Mouse (Mus musculus): ENCODE measurements at regions not wholly inside any gene's neighbourhood (a gene's known extent, or its start where the extent isn't known, plus 50 kb on each side); places are given as distances from the start of the nearest gene placed in this dataset.

DNA sequence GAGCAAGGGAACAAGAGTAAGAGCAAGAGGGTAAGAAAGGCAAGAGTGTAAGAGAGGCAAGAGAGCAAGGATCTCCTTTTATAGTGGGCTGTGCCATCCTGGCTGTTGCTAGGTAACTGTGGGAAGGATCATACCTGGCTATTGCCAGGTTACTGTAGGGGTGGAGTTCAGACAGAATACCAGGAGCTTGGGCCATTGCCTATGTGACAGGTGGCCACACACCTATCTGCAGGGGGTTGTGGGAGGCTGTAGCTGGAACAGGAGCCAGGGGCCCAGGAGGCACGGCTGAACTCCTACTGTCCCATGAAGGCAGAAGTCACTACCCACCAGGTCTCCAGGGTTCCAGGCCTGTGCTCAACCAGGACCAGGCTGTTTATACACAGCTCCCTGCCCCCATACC, 1149.0 kb downstream of the 9330182O14Rik start:
- Histone ChIP-seq H3K4me1 (replicated peaks; ENCODE audit: control insufficient read depth, insufficient read depth, low read length) (no peaks in the 10 kb centered on the region), H3K36me3 (ENCODE audit: control insufficient read depth, insufficient read depth, low read length) (no peaks in the 10 kb centered on the region), H3K27me3 (ENCODE audit: control insufficient read depth, insufficient read depth, low read length) (no peaks in the 10 kb centered on the region), H3K4me3 (ENCODE audit: control insufficient read depth, insufficient read depth, low read length) (no peak overlapping the region), H3K27ac (ENCODE audit: control insufficient read depth, insufficient read depth, low read length) (no peak overlapping the region)
- TF ChIP-seq CTCF (IDR thresholded peaks at IDR 0.05; ENCODE audit: borderline replicate concordance, control insufficient read depth, extremely low read depth, insufficient read depth, low read length, poor library complexity) (no peak), POLR2A (IDR thresholded peaks at IDR 0.05; ENCODE audit: control insufficient read depth, extremely low read depth, insufficient read depth, low read length, poor library complexity) (no peak)
- DNase-seq: no peak
- 100% methylated on average over 1 of the region's 1 CpGs for WGBS

DNA sequence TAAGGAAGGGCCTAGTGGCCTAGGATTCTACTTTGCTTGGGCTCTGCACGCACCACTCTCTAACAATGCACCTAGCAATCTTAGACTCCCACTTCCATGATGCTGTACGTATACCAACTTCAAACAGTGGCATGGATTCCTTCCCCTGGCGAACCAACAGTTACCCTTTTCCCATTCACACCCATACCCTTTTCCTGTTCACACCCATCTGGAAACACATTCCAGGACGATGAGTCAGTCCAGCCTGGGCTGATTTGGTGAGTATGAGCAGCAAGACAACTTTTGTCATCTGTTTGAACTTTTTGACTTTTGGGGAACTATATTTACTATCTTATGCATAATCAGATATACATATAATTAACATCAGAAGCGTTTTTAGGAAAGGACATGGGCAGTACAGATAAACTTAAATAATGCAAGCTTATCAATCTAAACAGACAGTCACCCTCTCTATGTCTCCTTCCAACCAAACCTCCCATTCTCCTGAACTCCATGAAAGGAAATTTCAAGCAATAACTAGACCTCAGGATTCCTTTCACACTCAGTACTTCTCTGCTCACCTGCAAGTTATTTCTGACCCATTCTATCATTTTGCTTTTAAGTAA, 1152.7 kb downstream of the 9330182O14Rik start:
- no peaks in the 10 kb centered on the region for H3K4me1 ChIP-seq (replicated peaks; ENCODE audit: control insufficient read depth, insufficient read depth, low read length)
- no peaks in the 10 kb centered on the region for H3K27me3 ChIP-seq (ENCODE audit: control insufficient read depth, insufficient read depth, low read length)
- no peak for TF ChIP-seq CTCF (IDR thresholded peaks at IDR 0.05; ENCODE audit: borderline replicate concordance, control insufficient read depth, extremely low read depth, insufficient read depth, low read length, poor library complexity)
- no peak for TF ChIP-seq POLR2A (IDR thresholded peaks at IDR 0.05; ENCODE audit: control insufficient read depth, extremely low read depth, insufficient read depth, low read length, poor library complexity)
- WGBS: 84% methylated on average over 5 of the region's 5 CpGs
- no peak overlapping the region for H3K27ac ChIP-seq (ENCODE audit: control insufficient read depth, insufficient read depth, low read length)
- H3K4me3 ChIP-seq (ENCODE audit: control insufficient read depth, insufficient read depth, low read length): no peak overlapping the region
- no peaks in the 10 kb centered on the region for H3K36me3 ChIP-seq (ENCODE audit: control insufficient read depth, insufficient read depth, low read length)
- no peak for DNase-seq

DNA sequence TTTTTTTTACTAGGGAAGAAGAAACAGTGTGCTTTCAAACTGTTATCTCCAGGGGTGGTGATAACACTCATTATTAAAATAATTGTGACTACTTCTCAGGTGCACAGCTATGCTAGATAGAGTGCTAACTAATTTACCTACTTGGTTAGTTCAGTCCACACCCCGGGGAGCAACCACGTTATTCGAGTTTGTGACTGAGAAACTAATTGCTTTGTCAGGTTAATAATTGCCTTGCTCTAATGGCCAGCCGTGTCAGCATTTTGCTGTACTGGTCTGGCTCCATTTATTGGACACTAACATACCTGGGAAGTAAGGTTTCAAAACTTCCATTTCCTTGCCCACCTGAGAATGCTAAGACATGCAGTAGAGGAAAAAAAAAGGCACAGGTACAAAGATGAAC, 1163.3 kb downstream of the 9330182O14Rik start:
- no peak for TF ChIP-seq CTCF (IDR thresholded peaks at IDR 0.05; ENCODE audit: borderline replicate concordance, control insufficient read depth, extremely low read depth, insufficient read depth, low read length, poor library complexity)
- no peak for TF ChIP-seq POLR2A (IDR thresholded peaks at IDR 0.05; ENCODE audit: control insufficient read depth, extremely low read depth, insufficient read depth, low read length, poor library complexity)
- WGBS: 91% methylated on average over 4 of the region's 4 CpGs
- Histone ChIP-seq H3K27ac (ENCODE audit: control insufficient read depth, insufficient read depth, low read length) (no peak overlapping the region), H3K4me3 (ENCODE audit: control insufficient read depth, insufficient read depth, low read length) (no peak overlapping the region), H3K4me1 (replicated peaks; ENCODE audit: control insufficient read depth, insufficient read depth, low read length) (no peaks in the 10 kb centered on the region), H3K27me3 (ENCODE audit: control insufficient read depth, insufficient read depth, low read length) (no peaks in the 10 kb centered on the region), H3K36me3 (ENCODE audit: control insufficient read depth, insufficient read depth, low read length) (no peaks in the 10 kb centered on the region)
- DNase-seq: no peak

GRCm38 (mm10) chr15:41306638-41307037, 1172.5 kb downstream of the 9330182O14Rik start:
- Histone ChIP-seq H3K27ac (ENCODE audit: control insufficient read depth, insufficient read depth, low read length) (no peak overlapping the region), H3K4me3 (ENCODE audit: control insufficient read depth, insufficient read depth, low read length) (no peak overlapping the region), H3K27me3 (ENCODE audit: control insufficient read depth, insufficient read depth, low read length) (no peaks in the 10 kb centered on the region), H3K4me1 (replicated peaks; ENCODE audit: control insufficient read depth, insufficient read depth, low read length) (no peaks in the 10 kb centered on the region), H3K36me3 (ENCODE audit: control insufficient read depth, insufficient read depth, low read length) (no peaks in the 10 kb centered on the region)
- TF ChIP-seq CTCF (IDR thresholded peaks at IDR 0.05; ENCODE audit: borderline replicate concordance, control insufficient read depth, extremely low read depth, insufficient read depth, low read length, poor library complexity) (no peak), POLR2A (IDR thresholded peaks at IDR 0.05; ENCODE audit: control insufficient read depth, extremely low read depth, insufficient read depth, low read length, poor library complexity) (no peak)
- 91% methylated on average over 1 of the region's 1 CpGs for WGBS
- no peak for DNase-seq

DNA sequence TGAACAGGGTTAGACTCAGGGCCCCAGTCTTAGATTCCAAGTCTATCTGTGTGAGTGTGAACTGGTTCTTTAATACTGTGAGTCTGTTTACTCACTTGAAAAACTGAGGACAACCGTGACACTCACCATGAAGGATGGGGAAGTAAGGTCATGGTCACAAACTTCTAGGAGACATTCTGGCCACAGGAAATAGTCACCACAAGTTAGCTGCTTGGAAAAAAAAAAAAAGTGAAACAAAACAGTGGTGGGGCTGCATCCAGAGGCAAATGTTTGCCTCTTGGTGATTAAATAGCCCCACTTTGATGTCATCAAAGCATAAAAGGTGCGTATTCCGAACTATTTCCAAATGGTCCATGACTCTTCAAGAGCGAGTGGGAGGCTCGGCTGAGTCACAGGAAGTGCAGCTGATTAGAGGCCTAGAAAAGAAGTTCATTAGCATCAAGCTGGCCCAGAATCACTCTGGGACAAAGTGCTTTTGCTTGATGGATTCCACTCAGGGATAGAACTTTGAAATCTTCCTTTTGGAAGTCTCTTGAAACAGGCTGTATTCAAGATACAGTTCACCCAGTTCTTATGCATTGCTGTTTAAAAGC, 1177.7 kb downstream of the 9330182O14Rik start:
- Histone ChIP-seq H3K27me3 (ENCODE audit: control insufficient read depth, insufficient read depth, low read length) (no peaks in the 10 kb centered on the region), H3K27ac (ENCODE audit: control insufficient read depth, insufficient read depth, low read length) (no peak overlapping the region), H3K4me3 (ENCODE audit: control insufficient read depth, insufficient read depth, low read length) (no peak overlapping the region), H3K4me1 (replicated peaks; ENCODE audit: control insufficient read depth, insufficient read depth, low read length) (no peaks in the 10 kb centered on the region), H3K36me3 (ENCODE audit: control insufficient read depth, insufficient read depth, low read length) (no peaks in the 10 kb centered on the region)
- no peak for DNase-seq
- WGBS: 71% methylated on average over 5 of the region's 5 CpGs
- TF ChIP-seq POLR2A (IDR thresholded peaks at IDR 0.05; ENCODE audit: control insufficient read depth, extremely low read depth, insufficient read depth, low read length, poor library complexity) (no peak), CTCF (IDR thresholded peaks at IDR 0.05; ENCODE audit: borderline replicate concordance, control insufficient read depth, extremely low read depth, insufficient read depth, low read length, poor library complexity) (no peak)

- DNase-seq: no peak
- Histone ChIP-seq H3K27me3 (ENCODE audit: control insufficient read depth, insufficient read depth, low read length) (no peaks in the 10 kb centered on the region), H3K4me3 (ENCODE audit: control insufficient read depth, insufficient read depth, low read length) (no peak overlapping the region), H3K36me3 (ENCODE audit: control insufficient read depth, insufficient read depth, low read length) (no peaks in the 10 kb centered on the region), H3K4me1 (replicated peaks; ENCODE audit: control insufficient read depth, insufficient read depth, low read length) (no peaks in the 10 kb centered on the region), H3K27ac (ENCODE audit: control insufficient read depth, insufficient read depth, low read length) (no peak overlapping the region)
- TF ChIP-seq CTCF (IDR thresholded peaks at IDR 0.05; ENCODE audit: borderline replicate concordance, control insufficient read depth, extremely low read depth, insufficient read depth, low read length, poor library complexity): no peak
- no peak for TF ChIP-seq POLR2A (IDR thresholded peaks at IDR 0.05; ENCODE audit: control insufficient read depth, extremely low read depth, insufficient read depth, low read length, poor library complexity)
- WGBS: 90% methylated on average over 4 of the region's 4 CpGs
These were observed 1180.8 kb downstream of the 9330182O14Rik start for GRCm38 (mm10) chr15:41314916-41315315.

Data from thymus, adult 2 months (tissue).